In the genomic region with DNA sequence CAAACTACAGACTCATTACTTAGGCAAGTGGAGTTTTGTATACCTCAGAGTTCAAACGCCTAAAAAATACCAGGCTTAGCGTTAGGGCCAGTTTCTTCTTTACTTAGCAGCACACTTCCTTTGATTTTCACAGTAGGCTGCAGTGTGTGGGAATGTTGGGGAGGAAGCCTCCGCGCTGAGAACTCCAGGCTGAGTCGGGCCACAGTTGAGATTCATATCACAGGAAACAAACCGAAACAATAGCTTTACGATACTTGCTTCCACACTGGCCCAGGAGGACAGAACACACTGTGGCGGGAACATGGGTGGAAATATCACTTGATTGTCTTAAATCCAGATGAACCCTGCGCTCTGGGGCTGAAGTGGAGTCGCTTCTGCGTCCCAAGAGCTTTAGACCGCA, we compare ENCODE assay signal across 10 mouse cellular contexts. TPM values are rescaled to one million over a fixed set of nuclear protein-coding genes. Genes with fewer than 3 reads are reported as not detected.
DNase-seq lines count a peak whose midpoint lies in the region; ATAC-seq and TF ChIP-seq lines count a peak whose summit lies in the region.
"Had no signal": no experiment of that assay in that cellular context is flagged by ENCODE, and none has a peak within 500 bp of the region (broad histone marks: within the 10 kb centered on the region; RNA-seq: fewer than 3 reads in every experiment).

No protein-coding gene starts in this region.

- 0 out of 2 replicates have a peak, but pooled peaks cover 9% of the 10 kb centered on the region for H3K4me1 ChIP-seq in hindbrain, postnatal 0 days (ENCODE audit: insufficient read depth, low read length)
- no peaks in the 10 kb centered on the region for H3K4me1 ChIP-seq in hindbrain, embryonic 11.5 days (replicated peaks; ENCODE audit: control insufficient read depth, insufficient read depth, low read length)
- H3K4me1 ChIP-seq in heart, postnatal 0 days (ENCODE audit: control insufficient read depth, insufficient read depth) = peaks cover 25% of the 10 kb centered on the region
- H3K4me1 ChIP-seq in forebrain, postnatal 0 days (ENCODE audit: insufficient read depth) = peaks cover 12% of the 10 kb centered on the region; the same call in 1 of the 2 replicates

- DNase-seq in hindbrain, postnatal 0 days (ENCODE audit: low spot score) = no peak
- no peak for DNase-seq in hindbrain, embryonic 11.5 days (ENCODE audit: low spot score)
- DNase-seq in heart, adult 8-10 months (ENCODE audit: low spot score) = peak; percentile 74
- peak; percentile 36 for DNase-seq in heart, postnatal 0 days (ENCODE audit: low spot score)
- peak; percentile 44 for DNase-seq in lung, postnatal 14 days
- no peak for DNase-seq in MN1 (ENCODE audit: low spot score)
- no peak for DNase-seq in spleen, postnatal 10 days (ENCODE audit: low spot score in 2 of 2)
- DNase-seq in forebrain, postnatal 0 days = no peak
- DNase-seq: cerebellum, adult 11-12 months had no signal

- no peaks in the 10 kb centered on the region for H3K36me3 ChIP-seq in hindbrain, postnatal 0 days (ENCODE audit: insufficient read depth, low read length)
- no peaks in the 10 kb centered on the region for H3K36me3 ChIP-seq in hindbrain, embryonic 11.5 days (ENCODE audit: control insufficient read depth, insufficient read depth, low read length)
- peaks cover 8% of the 10 kb centered on the region for H3K36me3 ChIP-seq in heart, postnatal 0 days (replicated peaks; ENCODE audit: control insufficient read depth, insufficient read depth, low read length)
- no peaks in the 10 kb centered on the region for H3K36me3 ChIP-seq in forebrain, postnatal 0 days (ENCODE audit: insufficient read depth)

- no peaks in the 10 kb centered on the region for H3K9me3 ChIP-seq in hindbrain, postnatal 0 days (ENCODE audit: low read length)
- no peaks in the 10 kb centered on the region for H3K9me3 ChIP-seq in hindbrain, embryonic 11.5 days (ENCODE audit: control insufficient read depth, low read length)
- H3K9me3 ChIP-seq in heart, postnatal 0 days (replicated peaks; ENCODE audit: control insufficient read depth, low read length) = no peaks in the 10 kb centered on the region
- H3K9me3 ChIP-seq in forebrain, postnatal 0 days (ENCODE audit: low read length) = no peaks in the 10 kb centered on the region

- H3K9ac ChIP-seq in hindbrain, postnatal 0 days (replicated peaks; ENCODE audit: low read length) = no peak overlapping the region
- H3K9ac ChIP-seq in hindbrain, embryonic 11.5 days (ENCODE audit: low read depth, low read length) = no peak overlapping the region
- H3K9ac ChIP-seq in heart, postnatal 0 days (replicated peaks; ENCODE audit: low read depth, low read length) = no peak overlapping the region
- H3K9ac ChIP-seq in forebrain, postnatal 0 days = no peak overlapping the region

- TF ChIP-seq EP300 in heart, postnatal 0 days (IDR thresholded peaks at IDR 0.05; ENCODE audit: low read depth) = no peak; the same call in 1 of the 2 replicates

- H3K27ac ChIP-seq in hindbrain, postnatal 0 days = peak overlapping the region; percentile 5; the same call in 1 of the 2 replicates
- H3K27ac ChIP-seq in hindbrain, embryonic 11.5 days (ENCODE audit: low read depth, low read length) = no peak overlapping the region
- peak overlapping the region; percentile 88 for H3K27ac ChIP-seq in heart, postnatal 0 days (ENCODE audit: low read depth)
- H3K27ac ChIP-seq in forebrain, postnatal 0 days (ENCODE audit: low read depth, low read length) = no peak overlapping the region; the same call in 1 of the 2 replicates

- 72% methylated on average over 12 of the region's 12 CpGs for WGBS in hindbrain, postnatal 0 days
- 77% methylated on average over 12 of the region's 12 CpGs for WGBS in hindbrain, embryonic 11.5 days
- WGBS in heart, postnatal 0 days = 61% methylated on average over 12 of the region's 12 CpGs
- WGBS in forebrain, postnatal 0 days = 72% methylated on average over 12 of the region's 12 CpGs

- no peak overlapping the region for H3K4me2 ChIP-seq in hindbrain, postnatal 0 days (ENCODE audit: low read depth, low read length)
- no peak overlapping the region for H3K4me2 ChIP-seq in hindbrain, embryonic 11.5 days (replicated peaks; ENCODE audit: low read depth, low read length)
- no peak overlapping the region for H3K4me2 ChIP-seq in heart, postnatal 0 days (ENCODE audit: low read depth, low read length)
- H3K4me2 ChIP-seq in forebrain, postnatal 0 days (ENCODE audit: low read depth) = no peak overlapping the region

- ATAC-seq in hindbrain, postnatal 0 days = no peak
- no peak for ATAC-seq in hindbrain, embryonic 11.5 days (ENCODE audit: low FRiP score)
- peak; percentile 22; the same call in 1 of the 2 replicates for ATAC-seq in heart, postnatal 0 days (ENCODE audit: insufficient read depth, low read depth)
- no peak for ATAC-seq in forebrain, postnatal 0 days

- H3K4me3 ChIP-seq in hindbrain, postnatal 0 days (ENCODE audit: low read length) = no peak overlapping the region
- H3K4me3 ChIP-seq in hindbrain, embryonic 11.5 days (ENCODE audit: low read depth, low read length) = no peak overlapping the region
- H3K4me3 ChIP-seq in heart, postnatal 0 days (ENCODE audit: low read depth, low read length) = no peak overlapping the region
- no peak overlapping the region for H3K4me3 ChIP-seq in forebrain, postnatal 0 days (ENCODE audit: low read depth, low read length)

- no peaks in the 10 kb centered on the region for H3K27me3 ChIP-seq in hindbrain, postnatal 0 days (ENCODE audit: insufficient read depth, low read length)
- H3K27me3 ChIP-seq in hindbrain, embryonic 11.5 days (ENCODE audit: control insufficient read depth, insufficient read depth, low read length) = no peaks in the 10 kb centered on the region
- no peaks in the 10 kb centered on the region for H3K27me3 ChIP-seq in heart, postnatal 0 days (ENCODE audit: control insufficient read depth, insufficient read depth, low read length)
- H3K27me3 ChIP-seq in forebrain, postnatal 0 days (ENCODE audit: insufficient read depth, low read length) = no peaks in the 10 kb centered on the region
- H3K27me3 ChIP-seq: CH12.LX had no signal

- no peak for TF ChIP-seq CTCF in hindbrain, postnatal 0 days (IDR thresholded peaks at IDR 0.05; ENCODE audit: low read depth)
- TF ChIP-seq CTCF in heart, postnatal 0 days (IDR thresholded peaks at IDR 0.05; ENCODE audit: low read depth) = no peak
- TF ChIP-seq CTCF in forebrain, postnatal 0 days (IDR thresholded peaks at IDR 0.05; ENCODE audit: low read depth) = no peak

RNA-seq across cellular contexts. Expression of a gene that starts 47.0 kb away (rescaled TPM):
- total RNA-seq in hindbrain, postnatal 0 days (2014; rRNA removed) = 16.7 and 18.1 TPM in 2 replicates
- 5.3 and 5.6 TPM in 2 replicates for polyA plus RNA-seq in hindbrain, postnatal 0 days (2015; fragmentation: Nextera tagmentation; extraction: Ambion mirVana)
- 6.4 and 8.4 TPM in 2 replicates for polyA plus RNA-seq in hindbrain, embryonic 11.5 days (2014; fragmentation: Nextera tagmentation; extraction: Ambion mirVana)
- total RNA-seq in heart, adult 8-10 months (2022) = 100 to 1,000 TPM; 241 to 287 (median 262) TPM
- 28.7 and 38.3 TPM in 2 replicates for total RNA-seq in heart, postnatal 0 days (2014; rRNA removed; ENCODE audit: low replicate concordance)
- polyA plus RNA-seq in heart, postnatal 0 days (2015; fragmentation: Nextera tagmentation; extraction: Ambion mirVana) = 9.1 and 9.2 TPM in 2 replicates
- 8.7 and 14.3 TPM in 2 replicates for total RNA-seq in forebrain, postnatal 0 days (2014; rRNA removed)
- 4.7 and 6.3 TPM in 2 replicates for polyA plus RNA-seq in forebrain, postnatal 0 days (2015; fragmentation: Nextera tagmentation; extraction: Ambion mirVana)

Comparison
In these comparisons a context has a peak if more than half of its experiments do, and no peak if none do; other contexts are left out.
1. H3K27ac ChIP-seq: peak in hindbrain, postnatal 0 days (single experiment) and heart, postnatal 0 days (single experiment); none in hindbrain, embryonic 11.5 days (single experiment) and forebrain, postnatal 0 days (single experiment).
2. DNase-seq: peak in heart, adult 8-10 months (single experiment), heart, postnatal 0 days (single experiment) and lung, postnatal 14 days (single experiment); none in hindbrain, postnatal 0 days (single experiment), hindbrain, embryonic 11.5 days (single experiment), MN1 (single experiment), spleen, postnatal 10 days (0 of 2) and forebrain, postnatal 0 days (single experiment).